Mouse (Mus musculus): ENCODE measurements around the gene Grik2. TPM values are rescaled to one million over a fixed set of nuclear protein-coding genes. Genes with fewer than 3 reads are reported as not detected.
"Not testable (repeated sequence)": the region's sequence is repeated elsewhere in the genome, so short reads cannot be mapped to it uniquely, and the experiment has no call there.

The Grik2 gene
- total and polyA plus RNA-seq, 2 experiments from 2014 or later = 28.7 to 151 TPM

GRCm38 (mm10) chr10:49219631-49220030 lies 568.9 kb downstream of the Grik2 start:
- Histone ChIP-seq H3K4me2 (ENCODE audit: low read depth, low read length, poor library complexity, severe bottlenecking) (no peak overlapping the region), H3K4me3 (ENCODE audit: low read depth, low read length) (no peak overlapping the region), H3K9ac (replicated peaks; ENCODE audit: low read length, poor library complexity, severe bottlenecking) (no peak overlapping the region), H3K36me3 (ENCODE audit: insufficient read depth, low read length) (no peaks in the 10 kb centered on the region), H3K27me3 (ENCODE audit: insufficient read depth, low read length) (no peaks in the 10 kb centered on the region), H3K4me1 (ENCODE audit: insufficient read depth, low read length) (no peaks in the 10 kb centered on the region), H3K27ac (ENCODE audit: low read depth, low read length) (no peak overlapping the region), H3K9me3 (ENCODE audit: low read length) (no peaks in the 10 kb centered on the region)
- peak; percentile 38 for DNase-seq (ENCODE audit: low spot score)
- no peak for ATAC-seq (ENCODE audit: low FRiP score)
- WGBS = 61% methylated on average over 3 of the region's 3 CpGs
- TF ChIP-seq CTCF (IDR thresholded peaks at IDR 0.05) = no peak

- Histone ChIP-seq H3K9me3 (ENCODE audit: low read length) (no peaks in the 10 kb centered on the region), H3K27ac (ENCODE audit: low read depth, low read length) (no peak overlapping the region), H3K36me3 (ENCODE audit: insufficient read depth, low read length) (no peaks in the 10 kb centered on the region), H3K4me1 (ENCODE audit: insufficient read depth, low read length) (no peaks in the 10 kb centered on the region), H3K4me2 (ENCODE audit: low read depth, low read length, poor library complexity, severe bottlenecking) (no peak overlapping the region), H3K9ac (replicated peaks; ENCODE audit: low read length, poor library complexity, severe bottlenecking) (no peak overlapping the region), H3K4me3 (ENCODE audit: low read depth, low read length) (no peak overlapping the region), H3K27me3 (ENCODE audit: insufficient read depth, low read length) (no peaks in the 10 kb centered on the region)
- ATAC-seq (ENCODE audit: low FRiP score) (no peak), DNase-seq (ENCODE audit: low spot score) (no peak)
- TF ChIP-seq CTCF (IDR thresholded peaks at IDR 0.05) = no peak
Measured at GRCm38 (mm10) chr10:49191773-49192371, 596.7 kb downstream of the Grik2 start.

- no peak for TF ChIP-seq CTCF (IDR thresholded peaks at IDR 0.05)
- DNase-seq (ENCODE audit: low spot score) = no peak
- no peaks in the 10 kb centered on the region for H3K36me3 ChIP-seq (ENCODE audit: insufficient read depth, low read length)
- H3K4me2 ChIP-seq (ENCODE audit: low read depth, low read length, poor library complexity, severe bottlenecking) = no peak overlapping the region
- H3K9ac ChIP-seq (replicated peaks; ENCODE audit: low read length, poor library complexity, severe bottlenecking) = no peak overlapping the region
- no peaks in the 10 kb centered on the region for H3K27me3 ChIP-seq (ENCODE audit: insufficient read depth, low read length)
- H3K9me3 ChIP-seq (ENCODE audit: low read length) = no peaks in the 10 kb centered on the region
- H3K27ac ChIP-seq (ENCODE audit: low read depth, low read length) = no peak overlapping the region
- WGBS = 83% methylated on average over 1 of the region's 1 CpGs
- no peaks in the 10 kb centered on the region for H3K4me1 ChIP-seq (ENCODE audit: insufficient read depth, low read length)
- no peak overlapping the region for H3K4me3 ChIP-seq (ENCODE audit: low read depth, low read length)
- ATAC-seq (ENCODE audit: low FRiP score) = no peak
Measured at GRCm38 (mm10) chr10:49191291-49191690, 597.3 kb downstream of the Grik2 start.

GRCm38 (mm10) chr10:49154134-49154533 lies 634.4 kb downstream of the Grik2 start:
- DNase-seq (ENCODE audit: low spot score) (no peak), ATAC-seq (ENCODE audit: low FRiP score) (no peak)
- no peak overlapping the region for H3K9ac ChIP-seq (replicated peaks; ENCODE audit: low read length, poor library complexity, severe bottlenecking)
- no peak overlapping the region for H3K4me3 ChIP-seq (ENCODE audit: low read depth, low read length)
- WGBS = 70% methylated on average over 4 of the region's 4 CpGs
- TF ChIP-seq CTCF (IDR thresholded peaks at IDR 0.05) = no peak
- no peaks in the 10 kb centered on the region for H3K4me1 ChIP-seq (ENCODE audit: insufficient read depth, low read length)
- no peaks in the 10 kb centered on the region for H3K9me3 ChIP-seq (ENCODE audit: low read length)
- H3K27ac ChIP-seq (ENCODE audit: low read depth, low read length) = no peak overlapping the region
- no peaks in the 10 kb centered on the region for H3K36me3 ChIP-seq (ENCODE audit: insufficient read depth, low read length)
- H3K4me2 ChIP-seq (ENCODE audit: low read depth, low read length, poor library complexity, severe bottlenecking) = no peak overlapping the region
- H3K27me3 ChIP-seq (ENCODE audit: insufficient read depth, low read length) = no peaks in the 10 kb centered on the region

- 95% methylated on average over 4 of the region's 4 CpGs for WGBS
- ATAC-seq (ENCODE audit: low FRiP score) = not testable (repeated sequence)
Measured at GRCm38 (mm10) chr10:49151496-49151895, 637.1 kb downstream of the Grik2 start.

GRCm38 (mm10) chr10:49149714-49150113 lies 638.9 kb downstream of the Grik2 start:
- Histone ChIP-seq H3K9ac (replicated peaks; ENCODE audit: low read length, poor library complexity, severe bottlenecking) (no peak overlapping the region), H3K4me1 (ENCODE audit: insufficient read depth, low read length) (no peaks in the 10 kb centered on the region), H3K27me3 (ENCODE audit: insufficient read depth, low read length) (no peaks in the 10 kb centered on the region), H3K36me3 (ENCODE audit: insufficient read depth, low read length) (no peaks in the 10 kb centered on the region), H3K9me3 (ENCODE audit: low read length) (no peaks in the 10 kb centered on the region), H3K27ac (ENCODE audit: low read depth, low read length) (no peak overlapping the region), H3K4me3 (ENCODE audit: low read depth, low read length) (no peak overlapping the region), H3K4me2 (ENCODE audit: low read depth, low read length, poor library complexity, severe bottlenecking) (no peak overlapping the region)
- 78% methylated on average over 4 of the region's 4 CpGs for WGBS
- no peak for TF ChIP-seq CTCF (IDR thresholded peaks at IDR 0.05)
- peak; percentile 32 for DNase-seq (ENCODE audit: low spot score)
- ATAC-seq (ENCODE audit: low FRiP score) = no peak

More at GRCm38 (mm10) chr10:49151496-49151895, 637.1 kb downstream of the Grik2 start:
- not testable (repeated sequence) for H3K9ac ChIP-seq (replicated peaks; ENCODE audit: low read length, poor library complexity, severe bottlenecking); DNase-seq (ENCODE audit: low spot score); H3K4me1 ChIP-seq (ENCODE audit: insufficient read depth, low read length); H3K4me2 ChIP-seq (ENCODE audit: low read depth, low read length, poor library complexity, severe bottlenecking); H3K27me3 ChIP-seq (ENCODE audit: insufficient read depth, low read length); H3K4me3 ChIP-seq (ENCODE audit: low read depth, low read length); H3K36me3 ChIP-seq (ENCODE audit: insufficient read depth, low read length); H3K9me3 ChIP-seq (ENCODE audit: low read length); H3K27ac ChIP-seq (ENCODE audit: low read depth, low read length)

All from midbrain, postnatal 0 days (tissue).